Mouse (Mus musculus) left cerebral cortex, postnatal 25 days (tissue): Measurements from ENCODE around the gene Odc1. TPM values are rescaled to one million over a fixed set of nuclear protein-coding genes. Genes with fewer than 3 reads are reported as not detected.

Experiments
- DNase-seq, 2 experiments: peaks; one replicate each; pipeline ENCODE4 v3.0.0; 2022; ENCODE audit warnings: low spot score in 2 of 2, mixed read lengths in 1 of 2
- intact Hi-C: fragments of 180-260 bp; cut with DNase I; formaldehyde crosslinking; loops from one replicate; pipeline ENCODE4 v1.15.1; 2025
- total RNA-seq, 2 experiments: library from RNA; stranded (reverse); gene quantifications; 2 replicates each; pipeline ENCODE4 v1.2.3; 2021

The Odc1 gene
- total RNA-seq = 10 to 100 TPM; 56.0 to 63.5 TPM

- peak; percentile 98 to 99 for DNase-seq
- intact Hi-C loops = loop anchor here (2.0 to 5.0 kb wide), 2 partner anchors 117 to 178 kb away; no protein-coding TSS in a partner anchor
Measured at GRCm38 (mm10) chr12:17544209-17545106, at the start of gene Odc1. Gene Odc1 (plus strand): TSS chr12:17544794.

GRCm38 (mm10) chr12:17494809-17495208 is 49.8 kb upstream of the Odc1 start:
- intact Hi-C loops = no loop called here
- DNase-seq = no peak

GRCm38 (mm10) chr12:17495858-17496451 is 48.6 kb upstream of the Odc1 start:
- intact Hi-C loops = no loop called here
- no peak for DNase-seq

- DNase-seq = no peak
- intact Hi-C loops = no loop called here
Measured at GRCm38 (mm10) chr12:17505620-17506074, 38.9 kb upstream of the Odc1 start.

GRCm38 (mm10) chr12:17506117-17506993 is 38.2 kb upstream of the Odc1 start:
- intact Hi-C loops = no loop called here
- DNase-seq = no peak

GRCm38 (mm10) chr12:17506994-17507542 is 37.5 kb upstream of the Odc1 start:
- peak in 1 of 2 experiments; percentile 10 for DNase-seq

GRCm38 (mm10) chr12:17509310-17509709 is 35.3 kb upstream of the Odc1 start:
- no peak for DNase-seq
- intact Hi-C loops = no loop called here

More at GRCm38 (mm10) chr12:17506994-17507542, 37.5 kb upstream of the Odc1 start:
- intact Hi-C loops = no loop called here

GRCm38 (mm10) chr12:17510158-17510557 is 34.4 kb upstream of the Odc1 start:
- intact Hi-C loops = no loop called here
- DNase-seq = no peak

GRCm38 (mm10) chr12:17511019-17511418 is 33.6 kb upstream of the Odc1 start:
- intact Hi-C loops = no loop called here
- no peak for DNase-seq

GRCm38 (mm10) chr12:17529180-17529579 is 15.4 kb upstream of the Odc1 start:
- no peak for DNase-seq
- intact Hi-C loops = no loop called here

GRCm38 (mm10) chr12:17529726-17530125 is 14.9 kb upstream of the Odc1 start:
- DNase-seq = no peak
- intact Hi-C loops = no loop called here

- no peak for DNase-seq
- intact Hi-C loops = no loop called here
Measured at GRCm38 (mm10) chr12:17530825-17531224, 13.8 kb upstream of the Odc1 start.

- intact Hi-C loops = no loop called here
- no peak for DNase-seq
Measured at GRCm38 (mm10) chr12:17536222-17536621, 8.4 kb upstream of the Odc1 start.

- no peak for DNase-seq
- intact Hi-C loops = no loop called here
Measured at GRCm38 (mm10) chr12:17537147-17537546, 7.4 kb upstream of the Odc1 start.

- no peak for DNase-seq
- intact Hi-C loops = no loop called here
Measured at GRCm38 (mm10) chr12:17538087-17538486, 6.5 kb upstream of the Odc1 start.

- intact Hi-C loops = no loop called here
- no peak for DNase-seq
Measured at GRCm38 (mm10) chr12:17539041-17539440, 5.6 kb upstream of the Odc1 start.

- intact Hi-C loops = loop anchor here (5.0 kb wide), 1 partner anchor 113 kb away; no protein-coding TSS in a partner anchor
- no peak for DNase-seq
Measured at GRCm38 (mm10) chr12:17540040-17540552, 4.5 kb upstream of the Odc1 start.

- intact Hi-C loops = loop anchor here (2.0 kb wide), 1 partner anchor 178 kb away; no protein-coding TSS in a partner anchor
Measured at GRCm38 (mm10) chr12:17545107-17545571, 545 bp downstream of the Odc1 start.

GRCm38 (mm10) chr12:17545884-17546283 is 1.3 kb downstream of the Odc1 start:
- intact Hi-C loops = loop anchor here (2.0 kb wide), 1 partner anchor 179 kb away; no protein-coding TSS in a partner anchor
- DNase-seq = no peak

More at GRCm38 (mm10) chr12:17545107-17545571, 545 bp downstream of the Odc1 start:
- no peak for DNase-seq
